In the genomic region with DNA sequence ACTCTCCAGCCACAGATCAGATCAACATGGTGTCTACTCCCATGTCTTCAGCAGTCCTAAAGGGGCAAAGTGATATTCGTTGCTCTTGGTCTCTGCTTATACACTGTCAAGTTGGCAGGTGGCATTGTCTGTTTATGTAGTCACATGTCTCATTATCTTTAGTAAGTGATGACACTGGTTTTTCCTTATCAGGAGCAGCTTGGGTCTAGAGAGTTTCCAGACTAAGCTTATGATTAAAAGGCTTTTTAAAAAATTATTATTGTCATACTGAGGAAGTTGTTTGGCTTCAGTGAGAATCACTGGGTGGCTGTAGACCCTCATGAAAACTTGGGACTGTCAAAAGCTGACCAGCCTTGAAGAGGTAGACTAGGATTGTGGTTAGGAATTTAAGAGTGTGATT, we compare ENCODE assay signal across 33 mouse cellular contexts. TPM values are rescaled to one million over a fixed set of nuclear protein-coding genes. Genes with fewer than 3 reads are reported as not detected.
DNase-seq lines count a peak whose midpoint lies in the region; ATAC-seq and TF ChIP-seq lines count a peak whose summit lies in the region.
"Had no signal": no experiment of that assay in that cellular context is flagged by ENCODE, and none has a peak within 500 bp of the region (broad histone marks: within the 10 kb centered on the region; RNA-seq: fewer than 3 reads in every experiment).

A gene (minus strand): TSS at position 101 of the 400 bp plus-strand sequence.

- H3K4me3 ChIP-seq in spleen, adult 2 months (ENCODE audit: extremely low read depth, insufficient read depth, insufficient read length), result no peak within 1 kb of the TSS
- H3K4me3 ChIP-seq in intestine, embryonic 14.5 days (ENCODE audit: low read depth, low read length), result no peak within 1 kb of the TSS
- H3K4me3 ChIP-seq in intestine, postnatal 0 days (ENCODE audit: low read depth, low read length), result no peak within 1 kb of the TSS
- H3K4me3 ChIP-seq: embryonic facial prominence, embryonic 12.5 days; embryonic facial prominence, embryonic 15.5 days; gastrocnemius, adult 2 months; heart, embryonic 12.5 days; heart, embryonic 15.5 days; hindbrain, embryonic 10.5 days; hindbrain, embryonic 13.5 days had no signal

- ATAC-seq in intestine, embryonic 14.5 days (replicated peaks; ENCODE audit: low FRiP score, low TSS enrichment, low read depth), result no peak
- no peak for ATAC-seq in intestine, postnatal 0 days
- ATAC-seq: forebrain, embryonic 14.5 days; forebrain, postnatal 0 days had no signal

- no peak within 1 kb of the TSS for H3K9ac ChIP-seq in intestine, embryonic 14.5 days (ENCODE audit: low read length)
- no peak within 1 kb of the TSS for H3K9ac ChIP-seq in intestine, postnatal 0 days (ENCODE audit: low read depth, low read length)
- H3K9ac ChIP-seq: embryonic facial prominence, embryonic 12.5 days; embryonic facial prominence, embryonic 15.5 days; forebrain, postnatal 0 days; heart, embryonic 12.5 days; heart, embryonic 15.5 days; hindbrain, embryonic 13.5 days had no signal

- no peaks in the 10 kb centered on the region for H3K36me3 ChIP-seq in spleen, adult 2 months (ENCODE audit: control insufficient read depth, insufficient read depth, low read length)
- no peaks in the 10 kb centered on the region for H3K36me3 ChIP-seq in intestine, embryonic 14.5 days (ENCODE audit: control insufficient read depth, insufficient read depth, low read length)
- H3K36me3 ChIP-seq in intestine, postnatal 0 days (ENCODE audit: control insufficient read depth, insufficient read depth), result no peaks in the 10 kb centered on the region
- H3K36me3 ChIP-seq: embryonic facial prominence, embryonic 12.5 days; embryonic facial prominence, embryonic 15.5 days; G1E; heart, embryonic 12.5 days; heart, embryonic 15.5 days; hindbrain, embryonic 10.5 days; hindbrain, embryonic 13.5 days had no signal

- H3K27ac ChIP-seq in spleen, adult 2 months (ENCODE audit: insufficient read depth, low read length), result no peak within 1 kb of the TSS
- H3K27ac ChIP-seq in intestine, embryonic 14.5 days (ENCODE audit: low read depth), result no peak within 1 kb of the TSS
- no peak within 1 kb of the TSS for H3K27ac ChIP-seq in intestine, postnatal 0 days (ENCODE audit: low read depth, low read length)
- H3K27ac ChIP-seq: embryonic facial prominence, embryonic 12.5 days; embryonic facial prominence, embryonic 15.5 days; gastrocnemius, adult 2 months; heart, embryonic 15.5 days; hindbrain, embryonic 10.5 days; hindbrain, embryonic 13.5 days had no signal

- DNase-seq in spleen, adult 2 months (ENCODE audit: low read depth in 1 of 2, low spot score in 2 of 2), result no peak
- no peak for DNase-seq in spleen, postnatal 36 days (ENCODE audit: low spot score in 2 of 2)
- DNase-seq in intestine, embryonic 14.5 days (ENCODE audit: low spot score), result no peak
- no peak for DNase-seq in left cerebral cortex, postnatal 25 days (ENCODE audit: low spot score in 2 of 2)
- DNase-seq in urinary bladder, postnatal 25 days (ENCODE audit: low spot score), result no peak
- DNase-seq in heart, adult 18-20 months, result no peak
- DNase-seq: adrenal gland, adult 2 months; adrenal gland, postnatal 14 days; B cell, adult 2 months; cerebellum, adult 11 months; cerebellum, adult 2 months; cerebellum, adult 9-11 months; cerebellum, postnatal 25 days; forebrain, postnatal 0 days; gastrocnemius, adult 2 months; gastrocnemius, postnatal 14 days; heart, adult 11 months; heart, postnatal 10 days; heart, postnatal 36 days had no signal

- no peak for TF ChIP-seq POLR2A in spleen, adult 2 months (IDR thresholded peaks at IDR 0.05; ENCODE audit: low read depth, low read length)

- intact Hi-C loops in left cerebral cortex, postnatal 25 days (cut with DNase I), result no loop called here

- H3K9me3 ChIP-seq in intestine, embryonic 14.5 days (ENCODE audit: control insufficient read depth, low read length), result no peaks in the 10 kb centered on the region
- H3K9me3 ChIP-seq in intestine, postnatal 0 days (ENCODE audit: control insufficient read depth), result no peaks in the 10 kb centered on the region
- H3K9me3 ChIP-seq: embryonic facial prominence, embryonic 12.5 days; embryonic facial prominence, embryonic 15.5 days; G1E; heart, embryonic 12.5 days; heart, embryonic 15.5 days; hindbrain, embryonic 10.5 days; hindbrain, embryonic 13.5 days had no signal

- H3K4me2 ChIP-seq in intestine, embryonic 14.5 days (ENCODE audit: low read length), result no peak within 1 kb of the TSS
- H3K4me2 ChIP-seq in intestine, postnatal 0 days (replicated peaks; ENCODE audit: low read depth), result no peak within 1 kb of the TSS
- H3K4me2 ChIP-seq: embryonic facial prominence, embryonic 12.5 days; embryonic facial prominence, embryonic 15.5 days; heart, embryonic 12.5 days; heart, embryonic 15.5 days; hindbrain, embryonic 13.5 days had no signal

- 79% methylated on average over 1 of the region's 1 CpGs for WGBS in spleen, adult 2 months
- 79% methylated on average over 1 of the region's 1 CpGs for WGBS in intestine, embryonic 14.5 days
- 57% methylated on average over 1 of the region's 1 CpGs for WGBS in intestine, postnatal 0 days

- no peak for TF ChIP-seq CTCF in spleen, adult 2 months (IDR thresholded peaks at IDR 0.05; ENCODE audit: extremely low read depth, insufficient read depth, insufficient read length, insufficient replicate concordance)
- no peak for TF ChIP-seq CTCF in intestine, postnatal 0 days (IDR thresholded peaks at IDR 0.05; ENCODE audit: low read depth)

- H3K4me1 ChIP-seq in spleen, adult 2 months (ENCODE audit: control insufficient read depth, insufficient read depth, insufficient read length), result no peaks in the 10 kb centered on the region
- no peaks in the 10 kb centered on the region for H3K4me1 ChIP-seq in intestine, embryonic 14.5 days (replicated peaks; ENCODE audit: control insufficient read depth, insufficient read depth, low read length)
- H3K4me1 ChIP-seq in intestine, postnatal 0 days (replicated peaks; ENCODE audit: control insufficient read depth, insufficient read depth, low read length), result no peaks in the 10 kb centered on the region
- H3K4me1 ChIP-seq: embryonic facial prominence, embryonic 12.5 days; embryonic facial prominence, embryonic 15.5 days; heart, embryonic 12.5 days; heart, embryonic 15.5 days; hindbrain, embryonic 10.5 days; hindbrain, embryonic 13.5 days had no signal

- H3K27me3 ChIP-seq in spleen, adult 2 months (ENCODE audit: control insufficient read depth, insufficient read depth, low read length), result no peaks in the 10 kb centered on the region
- H3K27me3 ChIP-seq in intestine, embryonic 14.5 days (replicated peaks; ENCODE audit: control insufficient read depth, insufficient read depth, low read length), result no peaks in the 10 kb centered on the region
- no peaks in the 10 kb centered on the region for H3K27me3 ChIP-seq in intestine, postnatal 0 days (replicated peaks; ENCODE audit: control insufficient read depth, insufficient read depth, low read length)
- H3K27me3 ChIP-seq: embryonic facial prominence, embryonic 12.5 days; embryonic facial prominence, embryonic 15.5 days; heart, embryonic 12.5 days; heart, embryonic 15.5 days; hindbrain, embryonic 13.5 days had no signal

RNA-seq across cellular contexts. Expression of the gene that starts here (rescaled TPM):
- polyA plus RNA-seq in spleen, adult 2 months (2012; rRNA removed), result 15.8 and 29.4 TPM in 2 replicates
- 199 TPM in 1 of 2 replicates, not detected in the other for polyA plus RNA-seq in intestine, embryonic 14.5 days (2014; fragmentation: Nextera tagmentation; extraction: Ambion mirVana)
- 18.1 and 38.6 TPM in 2 replicates for polyA plus RNA-seq in intestine, postnatal 0 days (2015; fragmentation: Nextera tagmentation; extraction: Ambion mirVana)
- total RNA-seq in left cerebral cortex, postnatal 25 days (2021), result not detected
- total RNA-seq in heart, adult 18-20 months (2021), result not detected
- total RNA-seq: adrenal gland, adult 2 months; adrenal gland, postnatal 14 days; CH12.LX; common myeloid progenitor, adult 5-6 weeks; forebrain, postnatal 0 days; gastrocnemius, adult 2 months; gastrocnemius, postnatal 14 days; gastrocnemius, postnatal 4 days; heart, postnatal 10 days; heart, postnatal 36 days had no signal
- polyA plus RNA-seq: adrenal gland, adult 2 months; embryonic facial prominence, embryonic 12.5 days; embryonic facial prominence, embryonic 15.5 days; forebrain, embryonic 11.5 days; frontal cortex, adult 2 months; G1E; heart, embryonic 12.5 days; hindbrain, embryonic 10.5 days had no signal
